Mouse (Mus musculus): ENCODE results near the gene Zmiz1.

- TF ChIP-seq MYOD1 (IDR thresholded peaks at IDR 0.05; ENCODE audit: control insufficient read depth in 1 of 3, insufficient read length in 2 of 3, low read depth in 2 of 3) = peak in 1 of 3 experiments; percentile 17
- TF ChIP-seq TCF3 (IDR thresholded peaks at IDR 0.05; ENCODE audit: insufficient read length, low read depth) = no peak
These were observed 56.9 kb downstream of the Zmiz1 start for GRCm38 (mm10) chr14:25515924-25516323.
